ENCODE assay signal across 8 mouse cellular contexts in genomic region chr10:127287271-127287935, GRCm38 (mm10). TPM values are rescaled to one million over a fixed set of nuclear protein-coding genes. Genes with fewer than 3 reads are reported as not detected.
DNase-seq lines count a peak whose midpoint lies in the region; ATAC-seq and TF ChIP-seq lines count a peak whose summit lies in the region.

No protein-coding gene starts in this region.

- TF ChIP-seq POLR2A in heart, adult 2 months (IDR thresholded peaks at IDR 0.05; ENCODE audit: insufficient read depth, low read depth, low read length) = no peak

- peak overlapping the region; percentile 78 for H3K4me2 ChIP-seq in forebrain, embryonic 14.5 days (ENCODE audit: low read length)
- peak overlapping the region; percentile 84 for H3K4me2 ChIP-seq in liver, embryonic 15.5 days

- H3K9me3 ChIP-seq in E14TG2a.4 (ENCODE audit: low read length) = no peaks in the 10 kb centered on the region
- no peaks in the 10 kb centered on the region for H3K9me3 ChIP-seq in forebrain, embryonic 14.5 days (replicated peaks; ENCODE audit: control insufficient read depth, low read length)
- no peaks in the 10 kb centered on the region for H3K9me3 ChIP-seq in liver, embryonic 15.5 days (replicated peaks)

- no peaks in the 10 kb centered on the region for H3K79me2 ChIP-seq in heart, adult 2 months (replicated peaks; ENCODE audit: control insufficient read depth, insufficient read depth, low read length)

- H3K4me1 ChIP-seq in heart, adult 2 months (ENCODE audit: control insufficient read depth, insufficient read depth, low read length) = peaks cover 17% of the 10 kb centered on the region
- peaks cover 87% of the 10 kb centered on the region for H3K4me1 ChIP-seq in E14TG2a.4 (replicated peaks; ENCODE audit: low read depth, low read length)
- peaks cover 26% of the 10 kb centered on the region for H3K4me1 ChIP-seq in forebrain, embryonic 14.5 days (ENCODE audit: control insufficient read depth, insufficient read depth, low read length)
- peaks cover 58% of the 10 kb centered on the region for H3K4me1 ChIP-seq in liver, embryonic 15.5 days (replicated peaks)

- no peak for TF ChIP-seq CTCF in heart, adult 2 months (IDR thresholded peaks at IDR 0.05)
- no peak for TF ChIP-seq CTCF in E14TG2a.4 (conservative IDR thresholded peaks at IDR 0.05; ENCODE audit: low read length)

- peak overlapping the region; percentile 87 for H3K4me3 ChIP-seq in heart, adult 2 months
- H3K4me3 ChIP-seq in E14TG2a.4 (replicated peaks; ENCODE audit: low read length) = peak overlapping the region; percentile 86
- peak overlapping the region; percentile 52 for H3K4me3 ChIP-seq in forebrain, embryonic 14.5 days (ENCODE audit: low read depth, low read length)
- H3K4me3 ChIP-seq in liver, embryonic 15.5 days (replicated peaks) = peak overlapping the region; percentile 83

- WGBS in heart, adult 2 months = 48% methylated on average over 15 of the region's 15 CpGs
- WGBS in forebrain, embryonic 14.5 days = 79% methylated on average over 15 of the region's 15 CpGs
- WGBS in liver, embryonic 15.5 days (ENCODE audit: insufficient replicate concordance) = 64% methylated on average over 15 of the region's 15 CpGs

- H3K36me3 ChIP-seq in heart, adult 2 months (ENCODE audit: control insufficient read depth, insufficient read depth, low read length) = no peaks in the 10 kb centered on the region; the same call in 1 of the 2 replicates
- peaks cover 61% of the 10 kb centered on the region for H3K36me3 ChIP-seq in E14TG2a.4 (ENCODE audit: insufficient read depth, low read length)
- peaks cover 51% of the 10 kb centered on the region for H3K36me3 ChIP-seq in forebrain, embryonic 14.5 days (ENCODE audit: control insufficient read depth, insufficient read depth, low read length)
- peaks cover 51% of the 10 kb centered on the region for H3K36me3 ChIP-seq in liver, embryonic 15.5 days (replicated peaks)

- ATAC-seq in forebrain, embryonic 14.5 days = no peak
- no peak for ATAC-seq in liver, embryonic 15.5 days (ENCODE audit: insufficient read depth)

- H3K9ac ChIP-seq in heart, adult 2 months (ENCODE audit: low read depth, low read length) = peak overlapping the region; percentile 83; the same call in 1 of the 2 replicates
- H3K9ac ChIP-seq in forebrain, embryonic 14.5 days (ENCODE audit: low read length) = peak overlapping the region; percentile 75
- H3K9ac ChIP-seq in liver, embryonic 15.5 days = peak overlapping the region; percentile 85

- peak overlapping the region; percentile 93 for H3K27ac ChIP-seq in heart, adult 2 months
- H3K27ac ChIP-seq in forebrain, embryonic 14.5 days (ENCODE audit: low read depth, low read length) = peak overlapping the region; percentile 97; the same call in 1 of the 2 replicates
- H3K27ac ChIP-seq in liver, embryonic 15.5 days (replicated peaks) = peak overlapping the region; percentile 98

- intact Hi-C loops in heart, adult 2 months (cut with DNase I) = no loop called here

- no peak for DNase-seq in heart, adult 2 months
- no peak for DNase-seq in heart, adult 9 months (ENCODE audit: low spot score in 2 of 2)
- no peak for DNase-seq in forebrain, embryonic 14.5 days (ENCODE audit: low spot score)
- no peak for DNase-seq in adipocyte (ENCODE audit: low spot score)
- DNase-seq in layer of hippocampus, adult 8-10 months (ENCODE audit: low spot score in 2 of 2) = no peak
- DNase-seq in spleen, adult 12 weeks (ENCODE audit: low spot score) = no peak

- no peaks in the 10 kb centered on the region for H3K27me3 ChIP-seq in heart, adult 2 months (ENCODE audit: control insufficient read depth, insufficient read depth, low read length)
- no peaks in the 10 kb centered on the region for H3K27me3 ChIP-seq in E14TG2a.4 (ENCODE audit: insufficient read depth, low read length)
- no peaks in the 10 kb centered on the region for H3K27me3 ChIP-seq in forebrain, embryonic 14.5 days (replicated peaks; ENCODE audit: control insufficient read depth, insufficient read depth, low read length)
- no peaks in the 10 kb centered on the region for H3K27me3 ChIP-seq in liver, embryonic 15.5 days

- TF ChIP-seq EP300 in heart, adult 2 months (IDR thresholded peaks at IDR 0.05; ENCODE audit: insufficient read depth, low read depth, low read length) = no peak

RNA-seq across cellular contexts. Expression of gene Mbd6, which starts 1.4 kb away (rescaled TPM):
- 10 to 100 TPM; 19.2 to 20.4 TPM for total RNA-seq in heart, adult 2 months (2021)
- polyA plus RNA-seq in heart, adult 2 months (2012; rRNA removed) = 15.8 and 22.3 TPM in 2 replicates
- 8.4 and 11.2 TPM in 2 replicates for polyA plus RNA-seq in forebrain, embryonic 14.5 days (2014; fragmentation: Nextera tagmentation; extraction: Ambion mirVana)
- 7.9 and 8.0 TPM in 2 replicates for polyA plus RNA-seq in liver, embryonic 15.5 days (2015; fragmentation: Nextera tagmentation; extraction: Ambion mirVana)
- total RNA-seq in layer of hippocampus, adult 8-10 months (2022) = 10 to 100 TPM; 56.3 to 61.6 (median 56.8) TPM

RNA-seq across cellular contexts. Expression of gene Dctn2, which starts 21.2 kb away (rescaled TPM):
- total RNA-seq in heart, adult 2 months (2021) = 100 to 1,000 TPM; 123 to 135 TPM
- polyA plus RNA-seq in heart, adult 2 months (2012; rRNA removed) = 139 and 167 TPM in 2 replicates
- polyA plus RNA-seq in forebrain, embryonic 14.5 days (2014; fragmentation: Nextera tagmentation; extraction: Ambion mirVana) = 286 and 300 TPM in 2 replicates
- polyA plus RNA-seq in liver, embryonic 15.5 days (2015; fragmentation: Nextera tagmentation; extraction: Ambion mirVana) = 69.5 and 75.7 TPM in 2 replicates
- 100 to 1,000 TPM; 260 to 271 (median 262) TPM for total RNA-seq in layer of hippocampus, adult 8-10 months (2022)

RNA-seq across cellular contexts. Expression of gene Mars, which starts 24.2 kb away (rescaled TPM):
- 10 to 100 TPM; 42.6 to 47.7 TPM for total RNA-seq in heart, adult 2 months (2021)
- 36.6 and 51.3 TPM in 2 replicates for polyA plus RNA-seq in heart, adult 2 months (2012; rRNA removed)
- polyA plus RNA-seq in forebrain, embryonic 14.5 days (2014; fragmentation: Nextera tagmentation; extraction: Ambion mirVana) = 124 and 135 TPM in 2 replicates
- 109 and 112 TPM in 2 replicates for polyA plus RNA-seq in liver, embryonic 15.5 days (2015; fragmentation: Nextera tagmentation; extraction: Ambion mirVana)
- total RNA-seq in layer of hippocampus, adult 8-10 months (2022) = 10 to 100 TPM; 56.7 to 65.8 (median 63.9) TPM

RNA-seq across cellular contexts. Expression of gene Kif5a, which starts 24.3 kb away (rescaled TPM):
- total RNA-seq in heart, adult 2 months (2021) = under 1 TPM; 0.34 to 0.45 TPM
- polyA plus RNA-seq in heart, adult 2 months (2012; rRNA removed) = 1.3 and 2.2 TPM in 2 replicates
- 47.6 and 68.8 TPM in 2 replicates for polyA plus RNA-seq in forebrain, embryonic 14.5 days (2014; fragmentation: Nextera tagmentation; extraction: Ambion mirVana)
- 0.06 and 0.21 TPM in 2 replicates for polyA plus RNA-seq in liver, embryonic 15.5 days (2015; fragmentation: Nextera tagmentation; extraction: Ambion mirVana)
- total RNA-seq in layer of hippocampus, adult 8-10 months (2022) = 100 to 1,000 TPM; 807 to 850 (median 831) TPM

RNA-seq across cellular contexts. Expression of gene Arhgap9, which starts 34.4 kb away (rescaled TPM):
- total RNA-seq in heart, adult 2 months (2021) = 1 to 10 TPM; 2.3 to 2.4 TPM
- polyA plus RNA-seq in heart, adult 2 months (2012; rRNA removed) = 2.5 and 4.8 TPM in 2 replicates
- polyA plus RNA-seq in forebrain, embryonic 14.5 days (2014; fragmentation: Nextera tagmentation; extraction: Ambion mirVana) = 0.70 and 1.2 TPM in 2 replicates
- polyA plus RNA-seq in liver, embryonic 15.5 days (2015; fragmentation: Nextera tagmentation; extraction: Ambion mirVana) = 14.1 and 14.9 TPM in 2 replicates
- 1 to 10 TPM in 3 of 4 experiments, under 1 TPM in 1; 0.60 to 4.6 (median 2.2) TPM for total RNA-seq in layer of hippocampus, adult 8-10 months (2022)
